Mouse (Mus musculus): Measurements from ENCODE around the gene Pafah2. TPM values are rescaled to one million over a fixed set of nuclear protein-coding genes. Genes with fewer than 3 reads are reported as not detected.

Pafah2 gene
- polyA plus RNA-seq, 1 experiment from 2014 or later = 9.2 TPM

DNA sequence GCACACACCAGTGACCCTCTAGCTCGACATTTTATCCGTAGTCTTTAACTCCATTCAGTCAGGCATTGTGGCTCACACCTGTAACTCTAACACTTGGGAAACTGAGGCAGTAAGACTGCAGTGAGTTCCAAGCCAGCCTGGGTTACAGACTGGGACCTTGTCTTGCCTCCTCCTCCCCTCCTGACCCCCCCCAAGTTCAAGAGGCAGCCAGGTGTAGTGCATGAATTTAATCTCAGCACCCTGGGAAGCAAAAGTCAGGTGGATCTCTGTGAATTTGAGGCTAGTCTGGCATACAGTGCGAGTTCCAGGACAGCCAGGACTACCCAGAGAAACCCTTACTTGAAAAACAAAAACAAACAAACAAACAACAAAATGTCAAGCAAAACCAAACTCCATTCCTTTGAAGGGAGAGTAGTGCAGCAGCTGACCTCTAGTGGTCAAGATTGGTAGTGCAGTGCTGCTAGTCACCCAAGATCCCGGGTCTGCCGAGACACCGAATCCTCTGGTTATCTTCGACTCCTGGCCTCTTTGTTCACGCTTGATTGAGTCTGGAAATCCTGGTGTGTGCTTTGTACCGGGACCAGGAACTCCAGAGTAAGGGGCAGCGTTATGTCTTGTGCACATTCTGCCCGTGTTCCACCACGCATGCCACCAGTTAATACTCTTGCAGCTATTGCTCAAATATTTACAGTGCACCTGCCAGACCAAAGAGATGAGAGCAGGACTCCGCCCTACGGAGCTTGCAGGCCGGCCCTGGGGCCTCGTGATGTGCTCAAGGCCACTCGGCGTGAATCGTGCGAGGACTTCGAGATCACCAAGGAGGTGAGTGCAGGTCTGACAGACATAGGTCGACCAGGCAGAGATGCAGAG lies 39.3 kb upstream of the Pafah2 start:
- H3K4me1 ChIP-seq = peaks cover 12% of the 10 kb centered on the region
- H3K27me3 ChIP-seq = peaks cover 33% of the 10 kb centered on the region
- H3K36me3 ChIP-seq = no peaks in the 10 kb centered on the region
- H3K4me3 ChIP-seq = peak overlapping the region; percentile 21
- H3K9ac ChIP-seq (replicated peaks) = peak overlapping the region; percentile 25; the same call in 1 of the 2 replicates
- H3K4me2 ChIP-seq (replicated peaks) = peak overlapping the region; percentile 47
- 16% methylated on average over 22 of the region's 22 CpGs for WGBS
- no peak overlapping the region; the same call in 1 of the 2 replicates for H3K27ac ChIP-seq (replicated peaks)
- no peak for ATAC-seq (ENCODE audit: low FRiP score, low read depth)
- no peaks in the 10 kb centered on the region for H3K9me3 ChIP-seq

GRCm38 (mm10) chr4:134357461-134357771 lies 38.7 kb upstream of the Pafah2 start:
- Histone ChIP-seq H3K4me1 (peaks cover 10% of the 10 kb centered on the region), H3K27me3 (peaks cover 37% of the 10 kb centered on the region), H3K9ac (replicated peaks) (0 out of 2 replicates have a peak overlapping the region, but pooled peaks have one; percentile 25), H3K9me3 (no peaks in the 10 kb centered on the region), H3K27ac (replicated peaks) (no peak overlapping the region), H3K4me2 (replicated peaks) (peak overlapping the region; percentile 47), H3K36me3 (no peaks in the 10 kb centered on the region), H3K4me3 (peak overlapping the region; percentile 21)
- 36% methylated on average over 17 of the region's 17 CpGs for WGBS
- no peak for ATAC-seq (ENCODE audit: low FRiP score, low read depth)

- H3K9ac ChIP-seq (replicated peaks) = no peak overlapping the region
- 87% methylated on average over 6 of the region's 6 CpGs for WGBS
- no peak overlapping the region for H3K27ac ChIP-seq (replicated peaks)
- no peak overlapping the region for H3K4me2 ChIP-seq (replicated peaks)
- no peak for ATAC-seq (ENCODE audit: low FRiP score, low read depth)
- no peaks in the 10 kb centered on the region for H3K9me3 ChIP-seq
- peaks cover 13% of the 10 kb centered on the region for H3K4me1 ChIP-seq
- H3K36me3 ChIP-seq = no peaks in the 10 kb centered on the region
- no peak overlapping the region for H3K4me3 ChIP-seq
- peaks cover 57% of the 10 kb centered on the region for H3K27me3 ChIP-seq
Observed at GRCm38 (mm10) chr4:134359649-134360048, 36.5 kb upstream of the Pafah2 start.

DNA sequence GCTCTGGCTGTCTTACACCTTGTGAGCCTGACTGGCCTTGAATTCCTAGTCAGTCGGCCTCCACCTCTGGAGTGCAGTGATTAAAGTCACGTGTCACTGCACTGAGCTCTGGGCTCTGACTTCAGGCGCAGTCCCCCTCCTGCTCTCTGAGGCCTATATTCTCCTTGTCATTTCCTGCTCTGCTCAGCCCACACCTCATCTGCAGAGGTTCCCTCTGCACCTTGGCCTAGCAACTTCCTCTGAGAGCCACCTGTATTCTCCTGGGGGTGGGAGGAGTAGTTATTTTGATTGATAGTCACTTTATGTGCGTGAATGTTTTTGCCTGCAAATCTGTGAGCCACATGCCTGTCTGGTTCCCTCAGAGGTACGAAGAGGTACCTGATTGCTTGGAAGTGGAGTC lies 34.9 kb upstream of the Pafah2 start:
- peaks cover 13% of the 10 kb centered on the region for H3K4me1 ChIP-seq
- no peaks in the 10 kb centered on the region for H3K9me3 ChIP-seq
- no peak overlapping the region for H3K9ac ChIP-seq (replicated peaks)
- no peak for ATAC-seq (ENCODE audit: low FRiP score, low read depth)
- no peaks in the 10 kb centered on the region for H3K36me3 ChIP-seq
- no peak overlapping the region for H3K4me3 ChIP-seq
- H3K27ac ChIP-seq (replicated peaks) = no peak overlapping the region
- WGBS = 49% methylated on average over 5 of the region's 5 CpGs
- no peak overlapping the region for H3K4me2 ChIP-seq (replicated peaks)
- H3K27me3 ChIP-seq = peaks cover 66% of the 10 kb centered on the region

GRCm38 (mm10) chr4:134362124-134362523 lies 34.0 kb upstream of the Pafah2 start:
- WGBS = 72% methylated on average over 9 of the region's 9 CpGs
- H3K9ac ChIP-seq (replicated peaks) = no peak overlapping the region

GRCm38 (mm10) chr4:134362586-134362985 lies 33.5 kb upstream of the Pafah2 start:
- 24% methylated on average over 9 of the region's 9 CpGs for WGBS
- Histone ChIP-seq H3K27ac (replicated peaks) (no peak overlapping the region), H3K27me3 (peaks cover 61% of the 10 kb centered on the region), H3K36me3 (no peaks in the 10 kb centered on the region), H3K9ac (replicated peaks) (no peak overlapping the region), H3K4me2 (replicated peaks) (no peak overlapping the region), H3K4me3 (no peak overlapping the region), H3K9me3 (no peaks in the 10 kb centered on the region), H3K4me1 (peaks cover 6% of the 10 kb centered on the region; the same call in 1 of the 2 replicates)
- no peak for ATAC-seq (ENCODE audit: low FRiP score, low read depth)

More at GRCm38 (mm10) chr4:134362124-134362523, 34.0 kb upstream of the Pafah2 start:
- ATAC-seq (ENCODE audit: low FRiP score, low read depth) = no peak
- Histone ChIP-seq H3K4me3 (no peak overlapping the region), H3K36me3 (no peaks in the 10 kb centered on the region), H3K4me1 (peaks cover 10% of the 10 kb centered on the region), H3K27ac (replicated peaks) (no peak overlapping the region), H3K4me2 (replicated peaks) (no peak overlapping the region), H3K27me3 (peaks cover 62% of the 10 kb centered on the region), H3K9me3 (no peaks in the 10 kb centered on the region)

- H3K9ac ChIP-seq (replicated peaks) = no peak overlapping the region
- H3K4me1 ChIP-seq = 0 out of 2 replicates have a peak, but pooled peaks cover 3% of the 10 kb centered on the region
- H3K27ac ChIP-seq (replicated peaks) = no peak overlapping the region
- no peaks in the 10 kb centered on the region for H3K9me3 ChIP-seq
- H3K36me3 ChIP-seq = no peaks in the 10 kb centered on the region
- no peak overlapping the region for H3K4me2 ChIP-seq (replicated peaks)
- no peak for ATAC-seq (ENCODE audit: low FRiP score, low read depth)
- peaks cover 72% of the 10 kb centered on the region for H3K27me3 ChIP-seq
- no peak overlapping the region for H3K4me3 ChIP-seq
- 61% methylated on average over 5 of the region's 5 CpGs for WGBS
Observed at GRCm38 (mm10) chr4:134365280-134365679, 30.8 kb upstream of the Pafah2 start.

DNA sequence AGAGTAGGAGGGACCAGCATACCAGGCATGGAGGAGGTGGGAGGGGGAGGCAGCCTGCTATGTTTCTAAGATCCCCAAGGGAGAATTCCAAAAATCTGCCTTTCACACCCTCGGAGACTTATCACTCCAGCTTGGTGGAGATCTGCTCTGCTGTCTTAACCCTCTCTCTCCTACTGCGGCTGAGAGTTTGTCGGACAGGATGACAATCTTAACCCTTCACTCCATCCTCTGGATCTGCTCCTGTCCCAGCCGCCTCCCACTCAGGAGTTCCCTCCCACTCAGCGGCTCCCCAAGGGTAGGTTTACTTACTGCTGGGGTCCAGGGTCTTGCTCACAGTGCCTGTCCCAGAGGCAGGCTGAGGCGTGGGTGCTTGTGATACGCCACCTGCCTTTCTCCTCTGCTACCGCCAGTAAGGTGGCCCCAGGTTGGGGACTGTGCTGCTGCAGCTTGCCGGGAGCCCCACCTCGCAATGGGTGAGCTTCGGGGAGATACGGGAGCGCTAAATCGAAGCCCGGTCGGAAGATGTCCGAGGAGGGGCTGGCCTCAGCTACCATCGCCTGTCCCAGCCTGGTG lies 25.4 kb upstream of the Pafah2 start:
- 1% methylated on average over 18 of the region's 18 CpGs for WGBS
- H3K9ac ChIP-seq (replicated peaks) = no peak overlapping the region

DNA sequence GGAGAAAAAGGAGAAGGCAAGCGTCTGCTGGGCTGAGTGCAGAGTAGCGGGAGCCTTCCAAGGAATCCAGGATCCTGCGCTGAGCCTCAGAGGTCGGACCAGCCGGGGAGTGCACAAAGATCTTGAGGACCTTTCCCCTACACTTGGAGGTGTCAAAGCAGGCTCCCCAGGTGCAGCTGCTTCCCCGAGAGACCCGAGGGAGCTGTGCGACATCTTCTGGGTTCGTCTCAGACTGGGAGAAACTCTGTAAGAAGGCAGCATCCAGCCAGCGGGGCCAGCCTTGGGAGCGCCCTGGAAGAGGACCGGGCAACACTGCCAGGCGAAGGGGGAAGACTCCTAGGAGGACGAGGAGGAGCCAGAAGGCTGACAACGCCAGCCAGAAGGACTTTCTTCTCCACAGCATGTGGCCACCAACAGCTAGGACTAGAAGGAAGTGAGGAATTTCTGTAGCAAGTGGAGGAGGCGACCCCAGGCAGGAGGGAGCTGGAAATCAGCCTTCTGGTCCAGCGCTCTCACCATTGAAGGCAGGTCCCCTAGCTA lies 24.7 kb upstream of the Pafah2 start:
- peak overlapping the region; percentile 55 for H3K4me3 ChIP-seq
- WGBS = 0% methylated on average over 17 of the region's 17 CpGs
- no peaks in the 10 kb centered on the region for H3K36me3 ChIP-seq
- no peaks in the 10 kb centered on the region for H3K9me3 ChIP-seq
- H3K4me1 ChIP-seq = peaks cover 16% of the 10 kb centered on the region
- peaks cover 60% of the 10 kb centered on the region for H3K27me3 ChIP-seq
- H3K9ac ChIP-seq (replicated peaks) = no peak overlapping the region
- H3K27ac ChIP-seq (replicated peaks) = no peak overlapping the region
- peak overlapping the region; percentile 97 for H3K4me2 ChIP-seq (replicated peaks)
- no peak for ATAC-seq (ENCODE audit: low FRiP score, low read depth)

More for the DNA sequence above, 25.4 kb upstream of the Pafah2 start:
- H3K4me2 ChIP-seq (replicated peaks) = peak overlapping the region; percentile 97
- H3K4me3 ChIP-seq = peak overlapping the region; percentile 55
- H3K27me3 ChIP-seq = peaks cover 66% of the 10 kb centered on the region
- no peaks in the 10 kb centered on the region for H3K36me3 ChIP-seq
- H3K27ac ChIP-seq (replicated peaks) = no peak overlapping the region
- H3K4me1 ChIP-seq = peaks cover 16% of the 10 kb centered on the region
- no peaks in the 10 kb centered on the region for H3K9me3 ChIP-seq
- ATAC-seq (ENCODE audit: low FRiP score, low read depth) = no peak

GRCm38 (mm10) chr4:134372294-134372747 lies 23.8 kb upstream of the Pafah2 start:
- H3K27me3 ChIP-seq = peaks cover 59% of the 10 kb centered on the region
- peak; percentile 63; the same call in 1 of the 2 replicates for ATAC-seq (ENCODE audit: low FRiP score, low read depth)
- no peaks in the 10 kb centered on the region for H3K9me3 ChIP-seq

GRCm38 (mm10) chr4:134373295-134373694 lies 22.8 kb upstream of the Pafah2 start:
- 85% methylated on average over 8 of the region's 8 CpGs for WGBS
- peaks cover 49% of the 10 kb centered on the region for H3K27me3 ChIP-seq

More at GRCm38 (mm10) chr4:134372294-134372747, 23.8 kb upstream of the Pafah2 start:
- Histone ChIP-seq H3K9ac (replicated peaks) (peak overlapping the region; percentile 44), H3K36me3 (no peaks in the 10 kb centered on the region), H3K27ac (replicated peaks) (no peak overlapping the region), H3K4me3 (peak overlapping the region; percentile 55), H3K4me1 (peaks cover 16% of the 10 kb centered on the region), H3K4me2 (replicated peaks) (peak overlapping the region; percentile 97)
- WGBS = 0% methylated on average over 16 of the region's 16 CpGs

DNA sequence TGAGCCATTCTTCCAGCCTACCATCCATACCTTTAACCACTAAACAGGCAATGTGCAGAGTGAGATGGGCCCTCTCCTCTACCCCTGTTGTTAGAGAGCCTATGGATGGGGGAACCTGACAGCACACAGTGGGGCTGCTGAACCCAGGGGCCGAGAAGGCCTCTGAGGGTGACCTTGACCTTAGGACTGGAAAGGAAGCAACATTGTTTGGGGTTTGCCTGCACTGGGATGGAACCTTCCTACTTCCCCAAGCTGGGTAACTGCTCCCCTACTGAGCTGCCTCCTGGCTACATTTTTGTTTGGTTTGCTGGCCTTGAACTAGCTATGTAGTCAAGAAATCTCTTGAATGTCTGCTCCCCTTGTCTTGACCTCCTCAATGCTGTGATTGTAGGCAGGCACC lies 21.8 kb upstream of the Pafah2 start:
- Histone ChIP-seq H3K4me1 (peaks cover 16% of the 10 kb centered on the region), H3K36me3 (no peaks in the 10 kb centered on the region), H3K9ac (replicated peaks) (no peak overlapping the region), H3K9me3 (no peaks in the 10 kb centered on the region), H3K27me3 (peaks cover 39% of the 10 kb centered on the region), H3K4me3 (no peak overlapping the region), H3K27ac (replicated peaks) (no peak overlapping the region), H3K4me2 (replicated peaks) (no peak overlapping the region)
- ATAC-seq (ENCODE audit: low FRiP score, low read depth) = no peak
- 38% methylated on average over 1 of the region's 1 CpGs for WGBS

More at GRCm38 (mm10) chr4:134373295-134373694, 22.8 kb upstream of the Pafah2 start:
- H3K27ac ChIP-seq (replicated peaks) = no peak overlapping the region
- peaks cover 16% of the 10 kb centered on the region for H3K4me1 ChIP-seq
- no peak overlapping the region for H3K4me3 ChIP-seq
- H3K9ac ChIP-seq (replicated peaks) = no peak overlapping the region
- H3K36me3 ChIP-seq = no peaks in the 10 kb centered on the region
- no peaks in the 10 kb centered on the region for H3K9me3 ChIP-seq
- no peak for ATAC-seq (ENCODE audit: low FRiP score, low read depth)
- H3K4me2 ChIP-seq (replicated peaks) = no peak overlapping the region

Measured in midbrain, embryonic 12.5 days (tissue).